Mouse (Mus musculus): ENCODE data around the gene Laptm4a. TPM values are rescaled to one million over a fixed set of nuclear protein-coding genes. Genes with fewer than 3 reads are reported as not detected.
"Not testable (repeated sequence)": the region's sequence is repeated elsewhere in the genome, so short reads cannot be mapped to it uniquely, and the experiment has no call there.

The Laptm4a gene
- polyA plus RNA-seq, 1 experiment: 253 TPM

DNA sequence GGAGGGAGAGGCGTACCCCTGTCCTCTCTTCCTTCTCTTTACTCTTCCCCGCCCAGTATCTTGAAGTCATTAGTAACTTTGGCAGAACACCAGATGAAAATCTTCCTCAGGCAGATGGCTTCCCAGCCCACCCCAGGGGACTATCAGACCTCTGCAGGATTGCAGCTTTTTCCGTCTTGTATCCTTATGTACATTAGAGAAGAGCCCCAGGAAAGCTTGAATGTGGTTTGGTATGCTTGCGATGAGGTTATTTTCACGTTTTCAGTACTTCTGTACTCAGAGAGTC lies 1.6 kb downstream of the Laptm4a start:
- H3ac ChIP-seq (ENCODE audit: control insufficient read depth, insufficient read length, low read depth): peak overlapping the region; percentile 57
- peaks cover 28% of the 10 kb centered on the region for H3K36me3 ChIP-seq (ENCODE audit: control insufficient read depth, insufficient read depth)
- peaks cover 61% of the 10 kb centered on the region for H3K79me2 ChIP-seq (ENCODE audit: control insufficient read depth, insufficient read depth)
- peaks cover 59% of the 10 kb centered on the region for H3K79me3 ChIP-seq (ENCODE audit: low read depth)
- H3K4me3 ChIP-seq (ENCODE audit: insufficient read depth, poor library complexity, severe bottlenecking): peak overlapping the region; percentile 74
- no peak for TF ChIP-seq MAX (IDR thresholded peaks at IDR 0.05)
- no peak for TF ChIP-seq FOSL1 (IDR thresholded peaks at IDR 0.05; ENCODE audit: insufficient read depth, low read length, poor library complexity, severe bottlenecking)
- no peak for TF ChIP-seq CTCF (IDR thresholded peaks at IDR 0.05; ENCODE audit: control insufficient read depth, insufficient read depth, insufficient read length)
- TF ChIP-seq MYOG (IDR thresholded peaks at IDR 0.05; ENCODE audit: control insufficient read depth, extremely low read depth, insufficient read length): no peak
- TF ChIP-seq MYOD1 (IDR thresholded peaks at IDR 0.05; ENCODE audit: control insufficient read depth, insufficient read length, low read depth): no peak
- TF ChIP-seq USF1 (IDR thresholded peaks at IDR 0.05; ENCODE audit: low read depth): no peak
- no peak for TF ChIP-seq CEBPB (IDR thresholded peaks at IDR 0.05; ENCODE audit: low read depth)
- H3K27me3 ChIP-seq (ENCODE audit: control insufficient read depth, insufficient read depth, insufficient read length): no peaks in the 10 kb centered on the region

DNA sequence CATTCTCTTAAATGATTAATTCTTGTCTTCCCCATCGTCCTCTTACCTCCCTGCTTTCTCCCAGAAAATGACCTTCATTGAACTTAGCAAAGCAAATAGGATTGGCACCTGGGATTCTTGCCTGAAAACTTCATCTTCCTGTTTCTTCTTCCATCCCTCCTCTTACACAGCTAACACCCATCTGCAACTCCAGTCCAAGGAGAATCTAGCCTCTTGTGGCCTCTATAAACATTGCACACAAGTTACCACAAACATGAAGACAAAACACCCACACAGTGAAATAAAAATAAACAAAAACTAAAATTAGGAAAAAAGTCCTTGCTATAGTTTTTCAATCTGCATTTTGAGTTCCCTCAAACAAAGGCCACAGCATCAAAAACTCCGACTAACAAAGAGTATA lies 2.1 kb downstream of the Laptm4a start:
- H3K79me3 ChIP-seq (ENCODE audit: low read depth): peaks cover 64% of the 10 kb centered on the region
- peaks cover 28% of the 10 kb centered on the region for H3K36me3 ChIP-seq (ENCODE audit: control insufficient read depth, insufficient read depth)
- H3ac ChIP-seq (ENCODE audit: control insufficient read depth, insufficient read length, low read depth): no peak overlapping the region
- no peak for TF ChIP-seq CTCF (IDR thresholded peaks at IDR 0.05; ENCODE audit: control insufficient read depth, insufficient read depth, insufficient read length)
- TF ChIP-seq MYOD1 (IDR thresholded peaks at IDR 0.05; ENCODE audit: control insufficient read depth, insufficient read length, low read depth): no peak
- no peak for TF ChIP-seq CEBPB (IDR thresholded peaks at IDR 0.05; ENCODE audit: low read depth)
- TF ChIP-seq USF1 (IDR thresholded peaks at IDR 0.05; ENCODE audit: low read depth): no peak
- no peak for TF ChIP-seq MYOG (IDR thresholded peaks at IDR 0.05; ENCODE audit: control insufficient read depth, extremely low read depth, insufficient read length)
- TF ChIP-seq MAX (IDR thresholded peaks at IDR 0.05): no peak
- no peak for TF ChIP-seq FOSL1 (IDR thresholded peaks at IDR 0.05; ENCODE audit: insufficient read depth, low read length, poor library complexity, severe bottlenecking)
- no peak overlapping the region for H3K4me3 ChIP-seq (ENCODE audit: insufficient read depth, poor library complexity, severe bottlenecking)
- peaks cover 67% of the 10 kb centered on the region for H3K79me2 ChIP-seq (ENCODE audit: control insufficient read depth, insufficient read depth)
- no peaks in the 10 kb centered on the region for H3K27me3 ChIP-seq (ENCODE audit: control insufficient read depth, insufficient read depth, insufficient read length)

- peaks cover 47% of the 10 kb centered on the region for H3K36me3 ChIP-seq (ENCODE audit: control insufficient read depth, insufficient read depth)
- TF ChIP-seq MAX (IDR thresholded peaks at IDR 0.05): no peak
- no peak overlapping the region for H3ac ChIP-seq (ENCODE audit: control insufficient read depth, insufficient read length, low read depth)
- H3K27me3 ChIP-seq (ENCODE audit: control insufficient read depth, insufficient read depth, insufficient read length): no peaks in the 10 kb centered on the region
- no peak overlapping the region for H3K4me3 ChIP-seq (ENCODE audit: insufficient read depth, poor library complexity, severe bottlenecking)
- peaks cover 99% of the 10 kb centered on the region for H3K79me3 ChIP-seq (ENCODE audit: low read depth)
- peaks cover 100% of the 10 kb centered on the region for H3K79me2 ChIP-seq (ENCODE audit: control insufficient read depth, insufficient read depth)
Measured at GRCm38 (mm10) chr12:8927652-8928051, 6.2 kb downstream of the Laptm4a start.

GRCm38 (mm10) chr12:8928766-8929165 lies 7.3 kb downstream of the Laptm4a start:
- H3K4me3 ChIP-seq (ENCODE audit: insufficient read depth, poor library complexity, severe bottlenecking): no peak overlapping the region
- H3K27me3 ChIP-seq (ENCODE audit: control insufficient read depth, insufficient read depth, insufficient read length): no peaks in the 10 kb centered on the region
- H3ac ChIP-seq (ENCODE audit: control insufficient read depth, insufficient read length, low read depth): no peak overlapping the region
- H3K79me2 ChIP-seq (ENCODE audit: control insufficient read depth, insufficient read depth): peaks cover 100% of the 10 kb centered on the region
- H3K36me3 ChIP-seq (ENCODE audit: control insufficient read depth, insufficient read depth): peaks cover 58% of the 10 kb centered on the region
- TF ChIP-seq USF1 (IDR thresholded peaks at IDR 0.05; ENCODE audit: low read depth): no peak
- no peak for TF ChIP-seq MYOG (IDR thresholded peaks at IDR 0.05; ENCODE audit: control insufficient read depth, extremely low read depth, insufficient read length)
- TF ChIP-seq MAX (IDR thresholded peaks at IDR 0.05): no peak
- TF ChIP-seq CTCF (IDR thresholded peaks at IDR 0.05; ENCODE audit: control insufficient read depth, insufficient read depth, insufficient read length): no peak
- TF ChIP-seq FOSL1 (IDR thresholded peaks at IDR 0.05; ENCODE audit: insufficient read depth, low read length, poor library complexity, severe bottlenecking): no peak
- peaks cover 95% of the 10 kb centered on the region for H3K79me3 ChIP-seq (ENCODE audit: low read depth)

- no peak overlapping the region for H3K4me3 ChIP-seq (ENCODE audit: insufficient read depth, poor library complexity, severe bottlenecking)
- H3K79me3 ChIP-seq (ENCODE audit: low read depth): peaks cover 74% of the 10 kb centered on the region
- no peak overlapping the region for H3ac ChIP-seq (ENCODE audit: control insufficient read depth, insufficient read length, low read depth)
- no peak for TF ChIP-seq MYOD1 (IDR thresholded peaks at IDR 0.05; ENCODE audit: control insufficient read depth, insufficient read length, low read depth)
- peaks cover 61% of the 10 kb centered on the region for H3K36me3 ChIP-seq (ENCODE audit: control insufficient read depth, insufficient read depth)
- H3K79me2 ChIP-seq (ENCODE audit: control insufficient read depth, insufficient read depth): peaks cover 94% of the 10 kb centered on the region
- no peaks in the 10 kb centered on the region for H3K27me3 ChIP-seq (ENCODE audit: control insufficient read depth, insufficient read depth, insufficient read length)
Measured at GRCm38 (mm10) chr12:8931083-8931482, 9.6 kb downstream of the Laptm4a start.

- Histone ChIP-seq H3K27me3 (ENCODE audit: control insufficient read depth, insufficient read depth, insufficient read length) (no peaks in the 10 kb centered on the region), H3K79me2 (ENCODE audit: control insufficient read depth, insufficient read depth) (peaks cover 51% of the 10 kb centered on the region), H3K4me3 (ENCODE audit: insufficient read depth, poor library complexity, severe bottlenecking) (no peak overlapping the region), H3K79me3 (ENCODE audit: low read depth) (peaks cover 32% of the 10 kb centered on the region), H3K36me3 (ENCODE audit: control insufficient read depth, insufficient read depth) (peaks cover 81% of the 10 kb centered on the region), H3ac (ENCODE audit: control insufficient read depth, insufficient read length, low read depth) (no peak overlapping the region)
- TF ChIP-seq MYOG (IDR thresholded peaks at IDR 0.05; ENCODE audit: control insufficient read depth, extremely low read depth, insufficient read length) (no peak), USF1 (IDR thresholded peaks at IDR 0.05; ENCODE audit: low read depth) (no peak), FOSL1 (IDR thresholded peaks at IDR 0.05; ENCODE audit: insufficient read depth, low read length, poor library complexity, severe bottlenecking) (no peak), MAX (IDR thresholded peaks at IDR 0.05) (no peak), CTCF (IDR thresholded peaks at IDR 0.05; ENCODE audit: control insufficient read depth, insufficient read depth, insufficient read length) (no peak), MYOD1 (IDR thresholded peaks at IDR 0.05; ENCODE audit: control insufficient read depth, insufficient read length, low read depth) (no peak)
Measured at GRCm38 (mm10) chr12:8935349-8935748, 13.9 kb downstream of the Laptm4a start.

- Histone ChIP-seq H3K79me3 (ENCODE audit: low read depth) (peaks cover 23% of the 10 kb centered on the region), H3K79me2 (ENCODE audit: control insufficient read depth, insufficient read depth) (peaks cover 43% of the 10 kb centered on the region), H3K36me3 (ENCODE audit: control insufficient read depth, insufficient read depth) (peaks cover 81% of the 10 kb centered on the region)
- not testable (repeated sequence) for H3K4me3 ChIP-seq (ENCODE audit: insufficient read depth, poor library complexity, severe bottlenecking); H3ac ChIP-seq (ENCODE audit: control insufficient read depth, insufficient read length, low read depth); H3K27me3 ChIP-seq (ENCODE audit: control insufficient read depth, insufficient read depth, insufficient read length)
Measured at GRCm38 (mm10) chr12:8936210-8936609, 14.7 kb downstream of the Laptm4a start.

Measured in C2C12 (cell line).